ENCODE assay signal across 16 mouse cellular contexts in the genomic region with DNA sequence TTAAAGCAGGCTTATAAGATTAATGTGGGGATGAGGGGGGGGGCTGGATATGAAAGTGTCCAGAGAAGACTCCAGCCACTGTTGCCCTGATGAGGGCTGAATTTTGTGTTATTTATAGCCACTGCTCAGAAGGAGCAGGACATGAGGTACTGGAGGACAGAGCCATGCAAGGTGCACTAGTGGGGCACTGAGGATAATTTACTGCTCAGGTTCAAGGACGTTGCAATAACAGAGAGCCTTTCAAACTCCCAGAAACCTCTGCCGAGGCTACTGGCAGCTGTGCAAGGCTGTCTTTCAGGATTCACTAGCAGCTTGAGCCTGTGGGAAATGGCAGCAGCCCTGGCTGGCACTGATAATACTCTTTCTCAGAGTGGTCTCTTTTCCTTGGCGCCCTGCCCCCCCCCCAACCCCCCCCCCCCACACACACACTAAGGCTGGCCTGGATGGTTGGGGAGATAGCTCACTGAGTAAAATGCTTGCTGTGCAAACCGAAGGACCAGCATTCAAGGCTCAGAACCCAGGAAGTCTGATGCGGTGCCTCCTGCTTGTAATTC.
DNase-seq lines count a peak whose midpoint lies in the region; ATAC-seq and TF ChIP-seq lines count a peak whose summit lies in the region.
"Had no signal": no experiment of that assay in that cellular context is flagged by ENCODE, and none has a peak within 500 bp of the region (broad histone marks: within the 10 kb centered on the region; RNA-seq: fewer than 3 reads in every experiment).

No protein-coding gene starts in this region.

- H3K9me3 ChIP-seq in hindbrain, postnatal 0 days (ENCODE audit: low read length): no peaks in the 10 kb centered on the region
- H3K9me3 ChIP-seq in hindbrain, embryonic 12.5 days (replicated peaks): no peaks in the 10 kb centered on the region
- H3K9me3 ChIP-seq: limb, embryonic 15.5 days; midbrain, embryonic 10.5 days had no signal

- H3K9ac ChIP-seq in hindbrain, postnatal 0 days (replicated peaks; ENCODE audit: low read length): no peak overlapping the region
- no peak overlapping the region for H3K9ac ChIP-seq in hindbrain, embryonic 12.5 days
- H3K9ac ChIP-seq: limb, embryonic 15.5 days; liver, postnatal 0 days had no signal

- H3K4me2 ChIP-seq in hindbrain, postnatal 0 days (ENCODE audit: low read depth, low read length): no peak overlapping the region
- H3K4me2 ChIP-seq in hindbrain, embryonic 12.5 days (replicated peaks): no peak overlapping the region
- H3K4me2 ChIP-seq: limb, embryonic 15.5 days had no signal

- 40% methylated on average over 4 of the region's 5 CpGs for WGBS in hindbrain, postnatal 0 days
- WGBS in hindbrain, embryonic 12.5 days: 61% methylated on average over 4 of the region's 5 CpGs
- 60% methylated on average over 5 of the region's 5 CpGs for WGBS in thymus, adult 2 months

- H3K4me3 ChIP-seq in hindbrain, postnatal 0 days (ENCODE audit: low read length): no peak overlapping the region
- H3K4me3 ChIP-seq in hindbrain, embryonic 12.5 days: no peak overlapping the region
- no peak overlapping the region for H3K4me3 ChIP-seq in thymus, adult 2 months (ENCODE audit: control insufficient read depth, insufficient read depth, low read length)
- H3K4me3 ChIP-seq: limb, embryonic 15.5 days; midbrain, embryonic 10.5 days had no signal

- no peak for TF ChIP-seq CTCF in hindbrain, postnatal 0 days (IDR thresholded peaks at IDR 0.05; ENCODE audit: low read depth)
- TF ChIP-seq CTCF in thymus, adult 2 months (IDR thresholded peaks at IDR 0.05; ENCODE audit: borderline replicate concordance, control insufficient read depth, extremely low read depth, insufficient read depth, low read length, poor library complexity): no peak

- no peak overlapping the region; the same call in 1 of the 2 replicates for H3K27ac ChIP-seq in hindbrain, postnatal 0 days
- no peak overlapping the region for H3K27ac ChIP-seq in hindbrain, embryonic 12.5 days
- H3K27ac ChIP-seq in thymus, adult 2 months (ENCODE audit: control insufficient read depth, insufficient read depth, low read length): no peak overlapping the region
- H3K27ac ChIP-seq: limb, embryonic 15.5 days; midbrain, embryonic 10.5 days had no signal

- H3K4me1 ChIP-seq in hindbrain, postnatal 0 days (ENCODE audit: insufficient read depth, low read length): no peaks in the 10 kb centered on the region
- H3K4me1 ChIP-seq in hindbrain, embryonic 12.5 days: no peaks in the 10 kb centered on the region
- no peaks in the 10 kb centered on the region for H3K4me1 ChIP-seq in thymus, adult 2 months (replicated peaks; ENCODE audit: control insufficient read depth, insufficient read depth, low read length)
- H3K4me1 ChIP-seq: midbrain, embryonic 10.5 days had no signal

- H3K27me3 ChIP-seq in hindbrain, postnatal 0 days (ENCODE audit: insufficient read depth, low read length): no peaks in the 10 kb centered on the region
- H3K27me3 ChIP-seq in hindbrain, embryonic 12.5 days: no peaks in the 10 kb centered on the region
- no peaks in the 10 kb centered on the region for H3K27me3 ChIP-seq in thymus, adult 2 months (ENCODE audit: control insufficient read depth, insufficient read depth, low read length)
- H3K27me3 ChIP-seq: limb, embryonic 15.5 days had no signal

- DNase-seq in adrenal gland, adult 2 months: peak; percentile 41
- DNase-seq in adrenal gland, adult 18-20 months (ENCODE audit: low spot score in 2 of 2): no peak
- DNase-seq in hindbrain, postnatal 0 days (ENCODE audit: low spot score): peak; percentile 16
- DNase-seq in retina, postnatal 1 day: peak; percentile 22
- DNase-seq in retina, embryonic 14.5 days (ENCODE audit: low spot score): no peak
- DNase-seq in thymus, adult 2 months: no peak
- DNase-seq: cerebellum, adult 11 months; cerebellum, postnatal 14 days; kidney, adult 2 months; kidney, postnatal 4 days; liver, postnatal 0 days; thymus, postnatal 4 days had no signal

- no peaks in the 10 kb centered on the region for H3K36me3 ChIP-seq in hindbrain, postnatal 0 days (ENCODE audit: insufficient read depth, low read length)
- no peaks in the 10 kb centered on the region for H3K36me3 ChIP-seq in hindbrain, embryonic 12.5 days
- no peaks in the 10 kb centered on the region for H3K36me3 ChIP-seq in thymus, adult 2 months (ENCODE audit: control insufficient read depth, insufficient read depth, low read length)
- H3K36me3 ChIP-seq: limb, embryonic 15.5 days; midbrain, embryonic 10.5 days had no signal

- ATAC-seq in hindbrain, postnatal 0 days: no peak
- no peak for ATAC-seq in hindbrain, embryonic 12.5 days (ENCODE audit: low FRiP score)
- no peak for ATAC-seq in granulocyte monocyte progenitor cell, adult 5-6 weeks (replicated peaks; ENCODE audit: poor library complexity, severe bottlenecking)
- ATAC-seq: liver, postnatal 0 days had no signal

- TF ChIP-seq POLR2A in thymus, adult 2 months (IDR thresholded peaks at IDR 0.05; ENCODE audit: control insufficient read depth, extremely low read depth, insufficient read depth, low read length, poor library complexity): no peak

Comparison
In these comparisons a context has a peak if more than half of its experiments do, and no peak if none do; other contexts are left out.
1. DNase-seq: peak in adrenal gland, adult 2 months (single experiment), hindbrain, postnatal 0 days (single experiment) and retina, postnatal 1 day (single experiment); none in adrenal gland, adult 18-20 months (0 of 2), retina, embryonic 14.5 days (single experiment) and thymus, adult 2 months (single experiment).